Mouse (Mus musculus): ENCODE measurements around the gene Cacnb4. TPM values are rescaled to one million over a fixed set of nuclear protein-coding genes. Genes with fewer than 3 reads are reported as not detected.

Cacnb4 gene
- polyA plus RNA-seq, 1 experiment = 0.06 TPM

- H3K36me3 ChIP-seq (ENCODE audit: control insufficient read depth, insufficient read depth, low read length) = no peaks in the 10 kb centered on the region
- no peaks in the 10 kb centered on the region for H3K27me3 ChIP-seq (ENCODE audit: control insufficient read depth, insufficient read depth, low read length)
- whole genome bisulfite sequencing = 86% methylated on average over 5 of the region's 5 CpGs
- no peak for DNase-seq (ENCODE audit: low read depth in 1 of 2, low spot score in 2 of 2)
- H3K4me3 ChIP-seq (ENCODE audit: extremely low read depth, insufficient read depth, insufficient read length) = no peak overlapping the region
- no peaks in the 10 kb centered on the region for H3K4me1 ChIP-seq (ENCODE audit: control insufficient read depth, insufficient read depth, insufficient read length)
- H3K27ac ChIP-seq (ENCODE audit: insufficient read depth, low read length) = no peak overlapping the region
- TF ChIP-seq CTCF (IDR thresholded peaks at IDR 0.05; ENCODE audit: extremely low read depth, insufficient read depth, insufficient read length, insufficient replicate concordance) (no peak), POLR2A (IDR thresholded peaks at IDR 0.05; ENCODE audit: low read depth, low read length) (no peak)
Measured at GRCm38 (mm10) chr2:52607857-52608485, 68.7 kb downstream of the Cacnb4 start.

DNA sequence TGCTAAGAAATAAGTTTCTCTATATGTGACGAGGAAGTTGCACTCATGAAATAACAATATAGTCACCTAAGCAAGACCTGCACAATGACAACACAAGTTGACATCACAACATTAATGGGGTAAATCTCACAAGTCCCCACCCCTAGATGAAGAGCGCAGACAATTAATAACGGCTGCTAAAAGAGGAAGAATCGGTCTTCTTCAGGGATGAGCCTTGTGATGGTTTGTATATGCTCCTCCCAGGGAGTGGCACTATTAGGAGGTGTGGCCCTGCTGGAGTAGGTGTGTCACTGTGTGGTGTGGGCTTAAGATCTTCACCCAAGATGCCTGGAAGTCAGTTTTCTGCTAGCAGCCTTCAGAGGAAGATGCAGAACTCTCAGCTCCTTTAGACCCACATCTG lies 70.3 kb downstream of the Cacnb4 start:
- Histone ChIP-seq H3K4me1 (ENCODE audit: control insufficient read depth, insufficient read depth, insufficient read length) (no peaks in the 10 kb centered on the region), H3K27me3 (ENCODE audit: control insufficient read depth, insufficient read depth, low read length) (no peaks in the 10 kb centered on the region), H3K36me3 (ENCODE audit: control insufficient read depth, insufficient read depth, low read length) (no peaks in the 10 kb centered on the region), H3K27ac (ENCODE audit: insufficient read depth, low read length) (no peak overlapping the region), H3K4me3 (ENCODE audit: extremely low read depth, insufficient read depth, insufficient read length) (no peak overlapping the region)
- WGBS = 76% methylated on average over 4 of the region's 4 CpGs
- TF ChIP-seq CTCF (IDR thresholded peaks at IDR 0.05; ENCODE audit: extremely low read depth, insufficient read depth, insufficient read length, insufficient replicate concordance) (no peak), POLR2A (IDR thresholded peaks at IDR 0.05; ENCODE audit: low read depth, low read length) (no peak)
- no peak for DNase-seq (ENCODE audit: low read depth in 1 of 2, low spot score in 2 of 2)

- Histone ChIP-seq H3K36me3 (ENCODE audit: control insufficient read depth, insufficient read depth, low read length) (no peaks in the 10 kb centered on the region), H3K27me3 (ENCODE audit: control insufficient read depth, insufficient read depth, low read length) (no peaks in the 10 kb centered on the region), H3K4me3 (ENCODE audit: extremely low read depth, insufficient read depth, insufficient read length) (no peak overlapping the region), H3K27ac (ENCODE audit: insufficient read depth, low read length) (no peak overlapping the region), H3K4me1 (ENCODE audit: control insufficient read depth, insufficient read depth, insufficient read length) (no peaks in the 10 kb centered on the region)
- DNase-seq (ENCODE audit: low read depth in 1 of 2, low spot score in 2 of 2) = peak; percentile 9 to 29
- 23% methylated on average over 4 of the region's 4 CpGs for WGBS
- TF ChIP-seq CTCF (IDR thresholded peaks at IDR 0.05; ENCODE audit: extremely low read depth, insufficient read depth, insufficient read length, insufficient replicate concordance) = peak; percentile 38; the same call in 1 of the 2 replicates
- TF ChIP-seq POLR2A (IDR thresholded peaks at IDR 0.05; ENCODE audit: low read depth, low read length) = no peak
Measured at GRCm38 (mm10) chr2:52605321-52605720, 71.3 kb downstream of the Cacnb4 start.

- 89% methylated on average over 8 of the region's 8 CpGs for WGBS
- no peaks in the 10 kb centered on the region for H3K4me1 ChIP-seq (ENCODE audit: control insufficient read depth, insufficient read depth, insufficient read length)
- no peaks in the 10 kb centered on the region for H3K27me3 ChIP-seq (ENCODE audit: control insufficient read depth, insufficient read depth, low read length)
- H3K27ac ChIP-seq (ENCODE audit: insufficient read depth, low read length) = no peak overlapping the region
- no peak overlapping the region for H3K4me3 ChIP-seq (ENCODE audit: extremely low read depth, insufficient read depth, insufficient read length)
- no peaks in the 10 kb centered on the region for H3K36me3 ChIP-seq (ENCODE audit: control insufficient read depth, insufficient read depth, low read length)
- no peak for DNase-seq (ENCODE audit: low read depth in 1 of 2, low spot score in 2 of 2)
- TF ChIP-seq CTCF (IDR thresholded peaks at IDR 0.05; ENCODE audit: extremely low read depth, insufficient read depth, insufficient read length, insufficient replicate concordance) (no peak), POLR2A (IDR thresholded peaks at IDR 0.05; ENCODE audit: low read depth, low read length) (no peak)
Measured at GRCm38 (mm10) chr2:52604651-52605020, 72.0 kb downstream of the Cacnb4 start.

DNA sequence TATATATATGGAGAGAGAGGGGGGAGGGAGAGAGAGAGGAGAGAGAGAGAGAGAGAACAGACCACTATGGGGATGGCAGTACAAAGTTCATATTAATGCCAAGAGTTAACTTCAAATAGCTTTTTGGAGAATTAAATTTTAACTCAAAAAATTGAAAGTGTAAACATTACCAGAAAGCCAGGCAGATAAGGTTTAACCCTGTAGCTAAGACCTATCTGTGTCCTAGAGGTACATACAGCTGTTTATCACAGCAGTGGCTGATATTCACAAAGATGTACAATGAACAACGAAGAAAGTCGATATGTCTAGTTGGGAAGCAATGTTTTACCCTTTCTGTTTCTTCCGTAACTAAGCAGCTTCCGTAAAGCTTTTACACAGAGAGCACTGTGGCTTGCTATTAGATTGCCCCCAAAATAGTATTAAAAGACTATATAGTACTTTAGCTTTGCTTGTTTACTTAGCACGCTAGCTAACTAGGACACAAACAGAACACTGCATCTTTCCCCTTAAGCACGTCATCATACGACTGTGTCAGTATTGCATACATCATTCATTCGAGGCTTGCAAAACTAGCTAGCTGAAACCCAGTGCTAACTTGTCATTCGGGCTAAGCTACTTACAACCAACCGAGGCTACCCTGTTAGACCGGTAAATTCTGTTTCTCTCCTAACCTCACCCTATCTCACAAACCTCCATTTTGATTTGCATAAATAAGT lies 72.5 kb downstream of the Cacnb4 start:
- no peak overlapping the region for H3K27ac ChIP-seq (ENCODE audit: insufficient read depth, low read length)
- no peak overlapping the region for H3K4me3 ChIP-seq (ENCODE audit: extremely low read depth, insufficient read depth, insufficient read length)
- TF ChIP-seq CTCF (IDR thresholded peaks at IDR 0.05; ENCODE audit: extremely low read depth, insufficient read depth, insufficient read length, insufficient replicate concordance) (no peak), POLR2A (IDR thresholded peaks at IDR 0.05; ENCODE audit: low read depth, low read length) (no peak)

DNA sequence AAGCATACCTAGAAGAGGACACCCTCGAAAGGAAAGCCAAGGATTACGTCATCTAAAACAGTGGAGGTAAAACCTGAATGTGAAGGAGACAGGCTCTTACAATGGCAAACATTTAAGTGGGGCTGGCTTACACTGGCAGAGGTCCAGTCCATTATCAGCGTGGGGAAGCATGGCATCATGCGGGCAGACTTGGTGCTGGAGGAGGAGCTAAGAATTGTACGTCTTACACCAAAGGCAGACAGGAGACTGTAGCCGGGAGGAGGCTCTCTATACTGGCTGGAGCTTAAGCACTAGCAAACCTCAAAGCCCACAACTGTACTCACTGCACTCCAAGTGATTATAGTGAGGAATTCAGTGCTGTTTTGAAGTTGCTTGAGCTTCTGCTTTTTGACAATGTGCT lies 73.2 kb downstream of the Cacnb4 start:
- Histone ChIP-seq H3K27ac (ENCODE audit: insufficient read depth, low read length) (no peak overlapping the region), H3K4me1 (ENCODE audit: control insufficient read depth, insufficient read depth, insufficient read length) (no peaks in the 10 kb centered on the region), H3K4me3 (ENCODE audit: extremely low read depth, insufficient read depth, insufficient read length) (no peak overlapping the region; the same call in 1 of the 2 replicates), H3K36me3 (ENCODE audit: control insufficient read depth, insufficient read depth, low read length) (no peaks in the 10 kb centered on the region), H3K27me3 (ENCODE audit: control insufficient read depth, insufficient read depth, low read length) (no peaks in the 10 kb centered on the region)
- TF ChIP-seq POLR2A (IDR thresholded peaks at IDR 0.05; ENCODE audit: low read depth, low read length) = no peak
- TF ChIP-seq CTCF (IDR thresholded peaks at IDR 0.05; ENCODE audit: extremely low read depth, insufficient read depth, insufficient read length, insufficient replicate concordance) = no peak
- DNase-seq (ENCODE audit: low read depth in 1 of 2, low spot score in 2 of 2) = no peak
- WGBS = 22% methylated on average over 6 of the region's 6 CpGs

More for the DNA sequence above, 72.5 kb downstream of the Cacnb4 start:
- no peaks in the 10 kb centered on the region for H3K27me3 ChIP-seq (ENCODE audit: control insufficient read depth, insufficient read depth, low read length)
- H3K4me1 ChIP-seq (ENCODE audit: control insufficient read depth, insufficient read depth, insufficient read length) = no peaks in the 10 kb centered on the region
- DNase-seq (ENCODE audit: low read depth in 1 of 2, low spot score in 2 of 2) = no peak
- WGBS = 92% methylated on average over 11 of the region's 11 CpGs
- H3K36me3 ChIP-seq (ENCODE audit: control insufficient read depth, insufficient read depth, low read length) = no peaks in the 10 kb centered on the region

DNA sequence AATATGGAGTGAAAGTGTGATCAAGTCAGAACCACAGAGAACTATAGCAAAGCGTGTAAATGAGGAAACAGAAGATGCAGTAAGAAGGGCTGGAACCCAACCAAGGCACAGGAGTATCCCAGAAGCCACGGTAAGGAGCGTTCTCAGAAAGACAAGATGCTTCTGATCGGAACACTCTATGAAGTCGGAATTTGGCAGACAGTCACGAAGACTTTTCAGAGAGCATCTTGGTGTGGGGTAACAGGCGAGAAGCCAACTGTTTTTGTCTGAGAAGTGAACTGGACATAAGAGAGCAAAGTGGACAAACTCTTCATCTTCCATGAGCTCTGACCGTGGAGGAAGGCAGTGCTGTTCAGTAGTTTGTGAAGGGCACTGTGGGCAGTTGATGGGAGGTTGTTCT lies 73.7 kb downstream of the Cacnb4 start:
- Histone ChIP-seq H3K36me3 (ENCODE audit: control insufficient read depth, insufficient read depth, low read length) (no peaks in the 10 kb centered on the region), H3K27me3 (ENCODE audit: control insufficient read depth, insufficient read depth, low read length) (no peaks in the 10 kb centered on the region), H3K27ac (ENCODE audit: insufficient read depth, low read length) (no peak overlapping the region), H3K4me3 (ENCODE audit: extremely low read depth, insufficient read depth, insufficient read length) (no peak overlapping the region), H3K4me1 (ENCODE audit: control insufficient read depth, insufficient read depth, insufficient read length) (no peaks in the 10 kb centered on the region)
- DNase-seq (ENCODE audit: low read depth in 1 of 2, low spot score in 2 of 2) = no peak
- 87% methylated on average over 8 of the region's 8 CpGs for WGBS
- TF ChIP-seq CTCF (IDR thresholded peaks at IDR 0.05; ENCODE audit: extremely low read depth, insufficient read depth, insufficient read length, insufficient replicate concordance) (no peak), POLR2A (IDR thresholded peaks at IDR 0.05; ENCODE audit: low read depth, low read length) (no peak)
